ENCODE assay signal across 9 mouse cellular contexts in the genomic region with DNA sequence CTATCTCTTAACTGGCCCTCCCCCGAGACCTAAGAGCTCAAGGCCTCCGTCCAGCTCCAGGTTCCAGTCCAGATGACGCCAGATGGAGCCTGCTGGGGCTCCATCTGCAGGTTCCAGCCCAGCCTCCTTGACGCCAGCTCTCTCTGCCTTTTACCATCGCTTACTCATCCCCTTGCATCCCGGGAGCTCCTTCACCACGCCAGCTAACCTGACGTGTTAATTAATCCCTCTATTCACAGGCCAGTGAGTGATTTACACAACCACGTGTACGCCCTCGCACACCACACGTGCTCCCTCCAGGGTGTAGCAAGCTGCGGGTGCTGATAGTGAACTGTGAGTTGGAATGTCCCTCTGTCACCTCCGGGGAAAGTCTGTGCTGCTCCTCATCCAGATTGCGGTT.
A peak's percentile ranks its signal among the peaks of the same experiment; 100 is the strongest.
DNase-seq lines count a peak whose midpoint lies in the region; ATAC-seq lines count a peak whose summit lies in the region.
"Had no signal": no experiment of that assay in that cellular context is flagged by ENCODE, and none has a peak within 500 bp of the region (broad histone marks: within the 10 kb centered on the region; RNA-seq: fewer than 3 reads in every experiment).

No protein-coding gene starts in this region.

- no peaks in the 10 kb centered on the region for H3K4me1 ChIP-seq in forebrain, embryonic 14.5 days (ENCODE audit: control insufficient read depth, insufficient read depth, low read length)
- H3K4me1 ChIP-seq in forebrain, embryonic 11.5 days (replicated peaks; ENCODE audit: control insufficient read depth, insufficient read depth, low read length), result no peaks in the 10 kb centered on the region
- no peaks in the 10 kb centered on the region for H3K4me1 ChIP-seq in forebrain, embryonic 12.5 days
- H3K4me1 ChIP-seq: liver, embryonic 15.5 days had no signal

- H3K9ac ChIP-seq in forebrain, embryonic 14.5 days (ENCODE audit: low read length), result no peak overlapping the region
- H3K9ac ChIP-seq in forebrain, embryonic 11.5 days (ENCODE audit: low read length), result no peak overlapping the region
- H3K9ac ChIP-seq in forebrain, embryonic 12.5 days, result no peak overlapping the region
- H3K9ac ChIP-seq: liver, embryonic 15.5 days had no signal

- H3K4me3 ChIP-seq in forebrain, embryonic 14.5 days (ENCODE audit: low read depth, low read length), result no peak overlapping the region
- no peak overlapping the region for H3K4me3 ChIP-seq in forebrain, embryonic 11.5 days (ENCODE audit: low read depth, low read length)
- H3K4me3 ChIP-seq in forebrain, embryonic 12.5 days (replicated peaks), result no peak overlapping the region
- H3K4me3 ChIP-seq: liver, embryonic 15.5 days had no signal

- peak; percentile 33 for DNase-seq in forebrain, embryonic 14.5 days (ENCODE audit: low spot score)
- no peak for DNase-seq in forebrain, embryonic 11.5 days (ENCODE audit: low spot score)
- peak; percentile 69 for DNase-seq in 3134 (ENCODE audit: extremely low read depth, insufficient read length, low spot score)
- peak; percentile 77 to 81 for DNase-seq in cerebellum, postnatal 36 days
- DNase-seq in left cerebral cortex, adult 11 months (ENCODE audit: low spot score), result peak; percentile 71
- DNase-seq in lung, postnatal 10 days, result no peak
- no peak for DNase-seq in embryo, embryonic 9.5 days (ENCODE audit: extremely low spot score)

- H3K9me3 ChIP-seq in forebrain, embryonic 14.5 days (replicated peaks; ENCODE audit: control insufficient read depth, low read length), result no peaks in the 10 kb centered on the region
- no peaks in the 10 kb centered on the region for H3K9me3 ChIP-seq in forebrain, embryonic 11.5 days (ENCODE audit: control insufficient read depth, low read length)
- H3K9me3 ChIP-seq in forebrain, embryonic 12.5 days, result no peaks in the 10 kb centered on the region
- H3K9me3 ChIP-seq: liver, embryonic 15.5 days had no signal

- WGBS in forebrain, embryonic 14.5 days, result 39% methylated on average over 15 of the region's 15 CpGs
- 56% methylated on average over 15 of the region's 15 CpGs for WGBS in forebrain, embryonic 11.5 days
- 53% methylated on average over 15 of the region's 15 CpGs for WGBS in forebrain, embryonic 12.5 days

- no peak overlapping the region for H3K27ac ChIP-seq in forebrain, embryonic 14.5 days (ENCODE audit: low read depth, low read length)
- no peak overlapping the region for H3K27ac ChIP-seq in forebrain, embryonic 11.5 days (ENCODE audit: low read depth, low read length)
- H3K27ac ChIP-seq in forebrain, embryonic 12.5 days, result no peak overlapping the region
- H3K27ac ChIP-seq: liver, embryonic 15.5 days had no signal

- peak; percentile 44; the same call in 1 of the 2 replicates for ATAC-seq in forebrain, embryonic 14.5 days
- no peak for ATAC-seq in forebrain, embryonic 11.5 days (replicated peaks; ENCODE audit: low FRiP score)
- ATAC-seq in forebrain, embryonic 12.5 days (ENCODE audit: low FRiP score), result no peak

- no peak overlapping the region for H3K4me2 ChIP-seq in forebrain, embryonic 14.5 days (ENCODE audit: low read length)
- H3K4me2 ChIP-seq in forebrain, embryonic 11.5 days (ENCODE audit: low read depth, low read length, severe bottlenecking), result no peak overlapping the region
- H3K4me2 ChIP-seq in forebrain, embryonic 12.5 days, result no peak overlapping the region
- H3K4me2 ChIP-seq: liver, embryonic 15.5 days had no signal

- H3K36me3 ChIP-seq in forebrain, embryonic 14.5 days (ENCODE audit: control insufficient read depth, insufficient read depth, low read length), result no peaks in the 10 kb centered on the region
- no peaks in the 10 kb centered on the region for H3K36me3 ChIP-seq in forebrain, embryonic 11.5 days (ENCODE audit: control insufficient read depth, insufficient read depth, low read length)
- no peaks in the 10 kb centered on the region for H3K36me3 ChIP-seq in forebrain, embryonic 12.5 days (replicated peaks)
- H3K36me3 ChIP-seq: liver, embryonic 15.5 days had no signal

- no peaks in the 10 kb centered on the region for H3K27me3 ChIP-seq in forebrain, embryonic 14.5 days (replicated peaks; ENCODE audit: control insufficient read depth, insufficient read depth, low read length)
- no peaks in the 10 kb centered on the region for H3K27me3 ChIP-seq in forebrain, embryonic 11.5 days (ENCODE audit: control insufficient read depth, insufficient read depth, low read length)
- peaks cover 2% of the 10 kb centered on the region; the same call in 1 of the 2 replicates for H3K27me3 ChIP-seq in forebrain, embryonic 12.5 days
- H3K27me3 ChIP-seq: liver, embryonic 15.5 days had no signal

Comparison
In these comparisons a context has a peak if more than half of its experiments do, and no peak if none do; other contexts are left out.
1. DNase-seq: peak in forebrain, embryonic 14.5 days (single experiment), 3134 (single experiment), cerebellum, postnatal 36 days (2 of 2) and left cerebral cortex, adult 11 months (single experiment); none in forebrain, embryonic 11.5 days (single experiment), lung, postnatal 10 days (single experiment) and embryo, embryonic 9.5 days (single experiment).